Mouse (Mus musculus): ENCODE measurements at regions not wholly inside any gene's neighbourhood (a gene's known extent, or its start where the extent isn't known, plus 50 kb on each side); places are given as distances from the start of the nearest gene placed in this dataset.
A peak's percentile ranks its signal among the peaks of the same experiment; 100 is the strongest.

- Histone ChIP-seq H3K27ac (ENCODE audit: low read length) (no peak overlapping the region), H3K36me3 (ENCODE audit: control insufficient read depth, insufficient read depth, low read length) (no peaks in the 10 kb centered on the region), H3K4me2 (ENCODE audit: low read length) (no peak overlapping the region), H3K9ac (ENCODE audit: low read depth, low read length) (no peak overlapping the region), H3K27me3 (ENCODE audit: control insufficient read depth, insufficient read depth, low read depth, low read length) (no peaks in the 10 kb centered on the region), H3K9me3 (replicated peaks; ENCODE audit: control insufficient read depth, low read length, poor library complexity, severe bottlenecking) (no peaks in the 10 kb centered on the region), H3K4me3 (ENCODE audit: low read depth, low read length) (no peak overlapping the region), H3K4me1 (ENCODE audit: control insufficient read depth, insufficient read depth, low read length) (peaks cover 3% of the 10 kb centered on the region; the same call in 1 of the 2 replicates)
- 74% methylated on average over 5 of the region's 5 CpGs for WGBS
- ATAC-seq, result 0 out of 2 replicates have a peak, but pooled peaks have one; percentile 42
Measured at GRCm38 (mm10) chr1:169354021-169354420, 177.2 kb downstream of the Nuf2 start.

GRCm38 (mm10) chr1:169347692-169348091, 183.6 kb downstream of the Nuf2 start:
- Histone ChIP-seq H3K27ac (ENCODE audit: low read length) (no peak overlapping the region), H3K36me3 (ENCODE audit: control insufficient read depth, insufficient read depth, low read length) (no peaks in the 10 kb centered on the region), H3K9me3 (replicated peaks; ENCODE audit: control insufficient read depth, low read length, poor library complexity, severe bottlenecking) (no peaks in the 10 kb centered on the region), H3K27me3 (ENCODE audit: control insufficient read depth, insufficient read depth, low read depth, low read length) (no peaks in the 10 kb centered on the region), H3K4me3 (ENCODE audit: low read depth, low read length) (no peak overlapping the region), H3K9ac (ENCODE audit: low read depth, low read length) (no peak overlapping the region), H3K4me2 (ENCODE audit: low read length) (no peak overlapping the region), H3K4me1 (ENCODE audit: control insufficient read depth, insufficient read depth, low read length) (no peaks in the 10 kb centered on the region)
- no peak for ATAC-seq
- 44% methylated on average over 2 of the region's 2 CpGs for WGBS

- Histone ChIP-seq H3K4me2 (ENCODE audit: low read length) (no peak overlapping the region), H3K9me3 (replicated peaks; ENCODE audit: control insufficient read depth, low read length, poor library complexity, severe bottlenecking) (no peaks in the 10 kb centered on the region), H3K27me3 (ENCODE audit: control insufficient read depth, insufficient read depth, low read depth, low read length) (no peaks in the 10 kb centered on the region), H3K4me1 (ENCODE audit: control insufficient read depth, insufficient read depth, low read length) (no peaks in the 10 kb centered on the region), H3K36me3 (ENCODE audit: control insufficient read depth, insufficient read depth, low read length) (no peaks in the 10 kb centered on the region), H3K27ac (ENCODE audit: low read length) (no peak overlapping the region), H3K9ac (ENCODE audit: low read depth, low read length) (no peak overlapping the region), H3K4me3 (ENCODE audit: low read depth, low read length) (no peak overlapping the region)
- 93% methylated on average over 1 of the region's 1 CpGs for WGBS
- ATAC-seq, result no peak
Measured at GRCm38 (mm10) chr1:169346876-169347275, 184.4 kb downstream of the Nuf2 start.

- no peaks in the 10 kb centered on the region for H3K4me1 ChIP-seq (ENCODE audit: control insufficient read depth, insufficient read depth, low read length)
- H3K9ac ChIP-seq (ENCODE audit: low read depth, low read length), result no peak overlapping the region
- H3K27me3 ChIP-seq (ENCODE audit: control insufficient read depth, insufficient read depth, low read depth, low read length), result no peaks in the 10 kb centered on the region
- no peak for ATAC-seq
- H3K4me3 ChIP-seq (ENCODE audit: low read depth, low read length), result no peak overlapping the region
- no peak overlapping the region for H3K27ac ChIP-seq (ENCODE audit: low read length)
- H3K36me3 ChIP-seq (ENCODE audit: control insufficient read depth, insufficient read depth, low read length), result no peaks in the 10 kb centered on the region
- no peak overlapping the region for H3K4me2 ChIP-seq (ENCODE audit: low read length)
- WGBS, result 64% methylated on average over 1 of the region's 1 CpGs
- no peaks in the 10 kb centered on the region for H3K9me3 ChIP-seq (replicated peaks; ENCODE audit: control insufficient read depth, low read length, poor library complexity, severe bottlenecking)
Measured at GRCm38 (mm10) chr1:169341131-169341530, 190.1 kb downstream of the Nuf2 start.

GRCm38 (mm10) chr1:169338461-169338860, 192.8 kb downstream of the Nuf2 start:
- Histone ChIP-seq H3K4me3 (ENCODE audit: low read depth, low read length) (no peak overlapping the region), H3K27me3 (ENCODE audit: control insufficient read depth, insufficient read depth, low read depth, low read length) (no peaks in the 10 kb centered on the region), H3K27ac (ENCODE audit: low read length) (no peak overlapping the region), H3K4me1 (ENCODE audit: control insufficient read depth, insufficient read depth, low read length) (no peaks in the 10 kb centered on the region), H3K36me3 (ENCODE audit: control insufficient read depth, insufficient read depth, low read length) (no peaks in the 10 kb centered on the region), H3K4me2 (ENCODE audit: low read length) (no peak overlapping the region), H3K9me3 (replicated peaks; ENCODE audit: control insufficient read depth, low read length, poor library complexity, severe bottlenecking) (no peaks in the 10 kb centered on the region), H3K9ac (ENCODE audit: low read depth, low read length) (no peak overlapping the region)
- ATAC-seq, result no peak
- WGBS, result 62% methylated on average over 4 of the region's 4 CpGs

GRCm38 (mm10) chr1:169332165-169332564, 199.1 kb downstream of the Nuf2 start:
- 93% methylated on average over 5 of the region's 5 CpGs for WGBS
- Histone ChIP-seq H3K27ac (ENCODE audit: low read length) (no peak overlapping the region), H3K27me3 (ENCODE audit: control insufficient read depth, insufficient read depth, low read depth, low read length) (no peaks in the 10 kb centered on the region), H3K4me2 (ENCODE audit: low read length) (no peak overlapping the region), H3K9ac (ENCODE audit: low read depth, low read length) (no peak overlapping the region), H3K36me3 (ENCODE audit: control insufficient read depth, insufficient read depth, low read length) (no peaks in the 10 kb centered on the region), H3K4me1 (ENCODE audit: control insufficient read depth, insufficient read depth, low read length) (no peaks in the 10 kb centered on the region), H3K9me3 (replicated peaks; ENCODE audit: control insufficient read depth, low read length, poor library complexity, severe bottlenecking) (no peaks in the 10 kb centered on the region), H3K4me3 (ENCODE audit: low read depth, low read length) (no peak overlapping the region)
- no peak for ATAC-seq

GRCm38 (mm10) chr1:169313241-169313640, 218.0 kb downstream of the Nuf2 start:
- H3K27me3 ChIP-seq (ENCODE audit: control insufficient read depth, insufficient read depth, low read depth, low read length), result no peaks in the 10 kb centered on the region
- H3K9me3 ChIP-seq (replicated peaks; ENCODE audit: control insufficient read depth, low read length, poor library complexity, severe bottlenecking), result no peaks in the 10 kb centered on the region
- H3K4me3 ChIP-seq (ENCODE audit: low read depth, low read length), result no peak overlapping the region
- ATAC-seq, result no peak
- H3K27ac ChIP-seq (ENCODE audit: low read length), result no peak overlapping the region
- no peak overlapping the region for H3K4me2 ChIP-seq (ENCODE audit: low read length)
- peaks cover 5% of the 10 kb centered on the region; the same call in 1 of the 2 replicates for H3K4me1 ChIP-seq (ENCODE audit: control insufficient read depth, insufficient read depth, low read length)
- H3K36me3 ChIP-seq (ENCODE audit: control insufficient read depth, insufficient read depth, low read length), result no peaks in the 10 kb centered on the region
- no peak overlapping the region for H3K9ac ChIP-seq (ENCODE audit: low read depth, low read length)
- WGBS, result 55% methylated on average over 8 of the region's 8 CpGs

GRCm38 (mm10) chr1:169283440-169283839, 247.8 kb downstream of the Nuf2 start:
- H3K36me3 ChIP-seq (ENCODE audit: control insufficient read depth, insufficient read depth, low read length), result no peaks in the 10 kb centered on the region
- no peak for ATAC-seq
- no peak overlapping the region for H3K4me3 ChIP-seq (ENCODE audit: low read depth, low read length)
- WGBS, result 92% methylated on average over 5 of the region's 5 CpGs
- no peak overlapping the region for H3K9ac ChIP-seq (ENCODE audit: low read depth, low read length)
- no peaks in the 10 kb centered on the region for H3K4me1 ChIP-seq (ENCODE audit: control insufficient read depth, insufficient read depth, low read length)
- no peaks in the 10 kb centered on the region for H3K27me3 ChIP-seq (ENCODE audit: control insufficient read depth, insufficient read depth, low read depth, low read length)
- no peak overlapping the region for H3K27ac ChIP-seq (ENCODE audit: low read length)
- no peak overlapping the region for H3K4me2 ChIP-seq (ENCODE audit: low read length)
- no peaks in the 10 kb centered on the region for H3K9me3 ChIP-seq (replicated peaks; ENCODE audit: control insufficient read depth, low read length, poor library complexity, severe bottlenecking)

- no peak overlapping the region for H3K9ac ChIP-seq (ENCODE audit: low read depth, low read length)
- H3K9me3 ChIP-seq (replicated peaks; ENCODE audit: control insufficient read depth, low read length, poor library complexity, severe bottlenecking), result no peaks in the 10 kb centered on the region
- no peaks in the 10 kb centered on the region for H3K27me3 ChIP-seq (ENCODE audit: control insufficient read depth, insufficient read depth, low read depth, low read length)
- no peak for ATAC-seq
- H3K27ac ChIP-seq (ENCODE audit: low read length), result no peak overlapping the region
- no peak overlapping the region for H3K4me3 ChIP-seq (ENCODE audit: low read depth, low read length)
- no peak overlapping the region for H3K4me2 ChIP-seq (ENCODE audit: low read length)
- no peaks in the 10 kb centered on the region for H3K36me3 ChIP-seq (ENCODE audit: control insufficient read depth, insufficient read depth, low read length)
- no peaks in the 10 kb centered on the region for H3K4me1 ChIP-seq (ENCODE audit: control insufficient read depth, insufficient read depth, low read length)
- 83% methylated on average over 4 of the region's 4 CpGs for WGBS
Measured at GRCm38 (mm10) chr1:169270750-169271149, 260.5 kb downstream of the Nuf2 start.

Measured in midbrain, embryonic 16.5 days (tissue).